Mouse (Mus musculus): Measurements from ENCODE around the gene Zfp36. TPM values are rescaled to one million over a fixed set of nuclear protein-coding genes. Genes with fewer than 3 reads are reported as not detected.

The Zfp36 gene
- total and polyA plus RNA-seq, 2 experiments from 2014 or later, result 3.0 to 3.9 TPM

DNA sequence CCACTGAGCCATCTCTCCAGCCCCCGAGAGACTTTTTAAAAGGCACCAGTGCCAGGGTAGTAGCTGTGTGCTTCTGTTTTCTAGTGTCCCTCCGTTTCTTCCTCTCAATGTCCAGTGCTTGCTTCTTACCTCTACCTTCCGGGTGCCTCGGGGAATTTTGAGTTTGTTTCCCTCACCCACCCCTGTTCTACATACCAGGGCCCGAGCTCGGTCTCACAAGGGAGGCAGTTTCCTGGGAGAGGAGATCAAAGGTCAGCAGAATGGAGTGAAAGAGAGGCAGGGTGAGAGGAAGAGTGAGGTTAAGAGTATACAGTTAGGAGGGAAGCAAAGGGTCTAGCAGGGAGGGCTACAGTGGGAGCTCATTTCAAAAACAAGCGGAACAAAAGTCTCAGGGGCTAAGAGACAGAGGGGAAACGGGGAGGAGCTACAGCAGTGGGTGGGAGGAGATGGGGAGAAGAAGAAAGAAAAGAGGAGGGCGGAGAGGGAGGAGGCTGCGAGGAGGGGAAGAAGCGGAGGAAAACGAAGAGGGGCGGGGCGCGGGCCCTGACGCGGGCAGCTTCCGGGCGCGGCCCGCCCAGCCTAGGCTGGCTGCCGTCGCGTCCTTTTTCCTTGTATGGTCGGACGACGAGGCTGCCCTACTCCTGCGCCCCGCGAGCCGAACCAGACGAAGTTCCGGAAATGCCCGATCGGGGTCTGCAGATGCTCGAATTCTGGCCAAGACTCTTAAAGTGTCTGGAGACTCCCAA is 4.7 kb downstream of the Zfp36 start:
- H3K9me3 ChIP-seq (ENCODE audit: low read length), result no peaks in the 10 kb centered on the region
- ATAC-seq (peak; percentile 60), DNase-seq (ENCODE audit: low spot score) (peak; percentile 88)
- no peaks in the 10 kb centered on the region for H3K27me3 ChIP-seq (ENCODE audit: insufficient read depth, low read length)
- H3K4me1 ChIP-seq (ENCODE audit: insufficient read depth, low read length), result peaks cover 19% of the 10 kb centered on the region
- TF ChIP-seq CTCF (IDR thresholded peaks at IDR 0.05; ENCODE audit: low read depth), result no peak
- peak overlapping the region; percentile 43 for H3K9ac ChIP-seq (replicated peaks; ENCODE audit: low read length)
- H3K4me3 ChIP-seq (ENCODE audit: low read length), result peak overlapping the region; percentile 39
- H3K27ac ChIP-seq, result peak overlapping the region; percentile 81
- H3K4me2 ChIP-seq (ENCODE audit: low read depth, low read length), result peak overlapping the region; percentile 66
- 2% methylated on average over 35 of the region's 36 CpGs for WGBS
- H3K36me3 ChIP-seq (ENCODE audit: insufficient read depth, low read length), result no peaks in the 10 kb centered on the region

GRCm38 (mm10) chr7:28374647-28375046 is 5.4 kb downstream of the Zfp36 start:
- H3K4me1 ChIP-seq (ENCODE audit: insufficient read depth, low read length), result peaks cover 19% of the 10 kb centered on the region
- H3K27me3 ChIP-seq (ENCODE audit: insufficient read depth, low read length), result no peaks in the 10 kb centered on the region
- ATAC-seq (no peak), DNase-seq (ENCODE audit: low spot score) (no peak)
- 0 out of 2 replicates have a peak overlapping the region, but pooled peaks have one; percentile 81 for H3K27ac ChIP-seq
- no peaks in the 10 kb centered on the region for H3K36me3 ChIP-seq (ENCODE audit: insufficient read depth, low read length)
- H3K4me2 ChIP-seq (ENCODE audit: low read depth, low read length), result no peak overlapping the region
- no peak overlapping the region for H3K9ac ChIP-seq (replicated peaks; ENCODE audit: low read length)
- H3K9me3 ChIP-seq (ENCODE audit: low read length), result no peaks in the 10 kb centered on the region
- TF ChIP-seq CTCF (IDR thresholded peaks at IDR 0.05; ENCODE audit: low read depth), result no peak
- 71% methylated on average over 10 of the region's 10 CpGs for WGBS
- H3K4me3 ChIP-seq (ENCODE audit: low read length), result no peak overlapping the region

DNA sequence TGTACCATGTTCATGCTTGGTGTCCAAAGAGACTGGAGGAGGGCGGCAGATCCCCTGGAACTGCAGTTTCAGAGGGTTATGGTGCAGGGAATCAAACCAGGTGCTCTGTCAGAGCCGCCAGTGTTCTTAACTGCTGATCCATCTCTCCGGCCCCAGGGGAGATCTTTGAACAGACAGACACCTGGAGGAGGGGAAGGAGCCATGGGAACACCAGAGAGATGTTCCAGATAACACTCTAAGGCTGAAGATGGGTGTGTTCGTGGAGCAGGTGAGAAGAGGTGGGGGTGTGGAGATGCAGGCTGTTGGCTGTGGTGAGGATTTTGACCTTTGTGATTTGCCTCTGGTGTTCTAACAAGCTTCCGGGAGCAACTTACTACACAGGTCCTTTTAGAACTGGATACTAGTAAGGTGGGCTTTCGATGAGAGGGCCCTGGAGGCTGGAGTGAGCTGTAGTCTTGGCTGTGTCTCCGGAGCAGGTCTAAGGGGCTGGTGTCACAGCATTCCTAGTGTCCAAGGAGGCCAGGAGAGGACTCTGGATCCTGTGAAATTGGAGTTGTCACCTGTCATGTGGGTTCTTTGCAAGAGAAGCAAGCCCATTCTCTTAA is 6.1 kb downstream of the Zfp36 start:
- no peak overlapping the region for H3K4me2 ChIP-seq (ENCODE audit: low read depth, low read length)

GRCm38 (mm10) chr7:28373131-28373581 is 6.9 kb downstream of the Zfp36 start:
- Histone ChIP-seq H3K27ac (peak overlapping the region; percentile 65), H3K27me3 (ENCODE audit: insufficient read depth, low read length) (no peaks in the 10 kb centered on the region), H3K4me2 (ENCODE audit: low read depth, low read length) (peak overlapping the region; percentile 99), H3K36me3 (ENCODE audit: insufficient read depth, low read length) (no peaks in the 10 kb centered on the region), H3K9ac (replicated peaks; ENCODE audit: low read length) (peak overlapping the region; percentile 13; the same call in 1 of the 2 replicates), H3K4me3 (ENCODE audit: low read length) (peak overlapping the region; percentile 48), H3K9me3 (ENCODE audit: low read length) (no peaks in the 10 kb centered on the region), H3K4me1 (ENCODE audit: insufficient read depth, low read length) (peaks cover 16% of the 10 kb centered on the region)
- TF ChIP-seq CTCF (IDR thresholded peaks at IDR 0.05; ENCODE audit: low read depth), result peak; percentile 78
- ATAC-seq (peak; percentile 36), DNase-seq (ENCODE audit: low spot score) (peak; percentile 94)
- under 1% methylated on average over 9 of the region's 9 CpGs for WGBS

More for the DNA sequence above, 6.1 kb downstream of the Zfp36 start:
- DNase-seq (ENCODE audit: low spot score), result no peak
- Histone ChIP-seq H3K27me3 (ENCODE audit: insufficient read depth, low read length) (no peaks in the 10 kb centered on the region), H3K4me1 (ENCODE audit: insufficient read depth, low read length) (peaks cover 19% of the 10 kb centered on the region), H3K27ac (no peak overlapping the region), H3K9ac (replicated peaks; ENCODE audit: low read length) (no peak overlapping the region), H3K9me3 (ENCODE audit: low read length) (no peaks in the 10 kb centered on the region), H3K4me3 (ENCODE audit: low read length) (no peak overlapping the region), H3K36me3 (ENCODE audit: insufficient read depth, low read length) (no peaks in the 10 kb centered on the region)
- WGBS, result 88% methylated on average over 7 of the region's 7 CpGs
- no peak for ATAC-seq
- TF ChIP-seq CTCF (IDR thresholded peaks at IDR 0.05; ENCODE audit: low read depth), result no peak

- TF ChIP-seq CTCF (IDR thresholded peaks at IDR 0.05; ENCODE audit: low read depth), result peak; percentile 66
- no peaks in the 10 kb centered on the region for H3K36me3 ChIP-seq (ENCODE audit: insufficient read depth, low read length)
- peak; percentile 86 for ATAC-seq
- H3K9me3 ChIP-seq (ENCODE audit: low read length), result no peaks in the 10 kb centered on the region
- H3K4me2 ChIP-seq (ENCODE audit: low read depth, low read length), result peak within 1 kb of the TSS; percentile 99
- no peaks in the 10 kb centered on the region for H3K27me3 ChIP-seq (ENCODE audit: insufficient read depth, low read length)
- H3K9ac ChIP-seq (replicated peaks; ENCODE audit: low read length), result peak within 1 kb of the TSS; percentile 75
- H3K4me1 ChIP-seq (ENCODE audit: insufficient read depth, low read length), result peaks cover 12% of the 10 kb centered on the region; the same call in 1 of the 2 replicates
- peak; percentile 97 for DNase-seq (ENCODE audit: low spot score)
- peak within 1 kb of the TSS; percentile 48 for H3K4me3 ChIP-seq (ENCODE audit: low read length)
- under 1% methylated on average over 55 of the region's 66 CpGs for WGBS
- H3K27ac ChIP-seq, result peak within 1 kb of the TSS; percentile 65
Measured at GRCm38 (mm10) chr7:28372251-28373108, 7.6 kb downstream of the Zfp36 start, which contains the start of gene Plekhg2. TSS of gene Plekhg2 (minus strand) at chr7:28372599.

DNA sequence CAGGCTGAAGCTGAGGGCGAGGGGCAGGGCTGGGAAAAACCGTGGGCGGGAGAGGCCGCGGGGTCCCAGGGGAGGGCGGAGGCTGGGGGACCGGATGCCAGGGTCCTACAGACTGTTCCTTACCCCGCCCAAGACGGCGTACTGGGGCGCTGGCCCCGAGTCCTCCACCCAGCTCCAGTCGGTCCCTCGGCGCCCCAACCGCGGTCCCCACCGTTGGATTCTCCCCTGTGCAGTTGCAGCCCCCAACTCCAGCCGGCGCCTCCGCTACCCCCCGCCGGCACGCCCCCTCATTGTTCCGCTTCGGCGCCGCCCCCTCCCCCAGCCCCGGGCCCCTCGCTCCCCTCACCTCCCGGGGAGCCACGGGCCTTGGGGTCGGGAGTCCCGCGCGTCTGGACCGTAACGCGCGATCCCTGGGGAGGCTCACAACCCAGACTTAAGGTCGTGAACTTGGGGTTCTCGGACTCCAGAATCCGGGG is 8.5 kb downstream of the Zfp36 start:
- ATAC-seq (no peak), DNase-seq (ENCODE audit: low spot score) (peak; percentile 46)
- Histone ChIP-seq H3K27ac (peak overlapping the region; percentile 65), H3K9ac (replicated peaks; ENCODE audit: low read length) (peak overlapping the region; percentile 75), H3K36me3 (ENCODE audit: insufficient read depth, low read length) (no peaks in the 10 kb centered on the region), H3K27me3 (ENCODE audit: insufficient read depth, low read length) (no peaks in the 10 kb centered on the region), H3K4me2 (ENCODE audit: low read depth, low read length) (peak overlapping the region; percentile 99), H3K4me1 (ENCODE audit: insufficient read depth, low read length) (peaks cover 12% of the 10 kb centered on the region; the same call in 1 of the 2 replicates), H3K4me3 (ENCODE audit: low read length) (peak overlapping the region; percentile 48), H3K9me3 (ENCODE audit: low read length) (no peaks in the 10 kb centered on the region)
- no peak for TF ChIP-seq CTCF (IDR thresholded peaks at IDR 0.05; ENCODE audit: low read depth)
- WGBS, result 1% methylated on average over 40 of the region's 43 CpGs

Measured in hindbrain, postnatal 0 days (tissue).